Mouse (Mus musculus) G1E-ER4 (cell line): ENCODE results near the gene Snrpa1. TPM values are rescaled to one million over a fixed set of nuclear protein-coding genes. Genes with fewer than 3 reads are reported as not detected.

Experiments used
- GATA1 ChIP-seq: IDR thresholded peaks from one replicate; pipeline ENCODE4 v1.8.0; 2012; ENCODE audit warnings: low read length, inconsistent platforms
- polyA plus RNA-seq: library from polyadenylated mRNA; stranded (reverse); fragments of >175 nt; gene quantifications from 2 replicates; pipeline ENCODE4 v1.2.3, GENCODE M21; 2012

Gene Snrpa1
- polyA plus RNA-seq, 1 experiment: 114 TPM

DNA sequence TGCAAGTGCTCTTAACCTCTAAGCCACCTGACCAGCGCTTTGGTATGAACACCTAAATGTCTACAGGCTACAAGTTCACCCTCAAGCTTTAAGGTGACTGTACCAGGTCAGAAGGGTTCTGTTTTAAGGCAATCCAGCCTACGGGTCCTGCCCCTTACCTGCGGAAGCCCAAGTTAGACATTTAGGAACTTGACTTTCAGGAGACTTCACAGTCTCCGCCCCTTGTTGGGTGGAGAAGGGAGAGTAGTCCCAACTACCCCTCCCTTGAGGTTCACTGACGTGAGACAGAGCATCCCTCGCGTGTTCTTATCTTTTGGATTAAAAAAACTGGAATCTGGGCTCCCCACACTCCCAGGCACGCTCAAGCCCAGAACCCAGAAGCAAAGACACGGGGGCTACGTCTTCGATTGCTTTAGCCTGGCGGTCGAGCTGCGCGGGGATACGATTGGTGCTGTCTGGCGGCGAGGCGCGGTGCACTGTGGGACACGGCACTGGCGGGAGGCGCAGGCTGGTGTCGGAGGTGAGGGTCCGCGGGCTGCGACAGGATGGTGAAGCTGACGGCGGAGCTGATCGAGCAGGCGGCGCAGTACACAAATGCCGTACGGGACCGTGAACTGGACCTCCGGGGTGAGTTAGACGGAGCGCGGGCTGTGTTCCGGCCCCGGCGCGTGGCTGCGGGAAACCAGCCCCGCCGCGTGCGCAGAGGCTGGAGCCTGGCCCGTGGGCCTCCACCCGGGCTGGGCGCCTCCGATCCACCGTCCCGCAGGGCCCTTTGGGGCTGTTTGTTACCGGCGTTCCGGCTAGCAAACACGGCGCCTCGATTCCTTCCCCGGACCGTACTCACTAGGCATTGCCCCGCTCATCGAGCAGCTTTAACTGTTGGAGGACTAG, 1.5 kb downstream of the Snrpa1 start:
- no peak for TF ChIP-seq GATA1

DNA sequence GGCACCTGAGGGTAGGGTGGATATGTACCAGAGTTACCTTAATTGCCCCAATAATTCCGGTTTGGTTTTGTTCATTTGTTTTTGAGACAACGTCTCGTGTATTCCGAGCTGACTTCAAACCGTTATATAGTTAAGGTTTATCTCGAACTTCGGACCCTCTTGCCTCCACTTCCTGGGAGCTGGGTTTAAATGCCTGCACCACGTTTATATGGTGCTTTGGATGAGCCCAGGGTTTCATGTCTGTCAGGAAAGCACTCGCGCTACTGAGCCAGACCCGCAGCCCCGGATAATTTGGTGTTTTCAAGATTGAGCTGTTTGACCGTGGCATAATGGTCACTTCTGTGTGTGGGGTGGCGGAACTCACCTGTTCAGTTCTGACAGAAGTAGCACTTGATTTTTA, 2.3 kb downstream of the Snrpa1 start:
- no peak for TF ChIP-seq GATA1

DNA sequence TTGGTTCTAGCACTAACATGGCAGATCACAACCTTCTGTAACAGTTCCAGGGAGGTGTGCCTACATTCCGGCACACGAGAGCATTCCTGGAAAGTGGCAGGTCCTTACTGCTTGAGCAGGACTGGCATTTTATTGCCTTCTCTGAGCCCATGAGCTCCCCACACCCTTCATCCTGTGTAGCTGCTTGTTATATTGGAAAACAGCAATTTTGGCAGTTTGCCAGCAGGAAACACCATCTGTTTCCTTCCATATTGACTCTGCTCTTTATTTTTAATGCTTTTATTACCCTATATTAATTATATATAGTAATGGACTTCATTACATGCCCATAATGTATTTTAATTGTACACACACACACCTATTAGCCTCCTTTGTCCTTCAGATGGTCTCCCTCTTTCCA, 17.6 kb downstream of the Snrpa1 start:
- no peak for TF ChIP-seq GATA1

DNA sequence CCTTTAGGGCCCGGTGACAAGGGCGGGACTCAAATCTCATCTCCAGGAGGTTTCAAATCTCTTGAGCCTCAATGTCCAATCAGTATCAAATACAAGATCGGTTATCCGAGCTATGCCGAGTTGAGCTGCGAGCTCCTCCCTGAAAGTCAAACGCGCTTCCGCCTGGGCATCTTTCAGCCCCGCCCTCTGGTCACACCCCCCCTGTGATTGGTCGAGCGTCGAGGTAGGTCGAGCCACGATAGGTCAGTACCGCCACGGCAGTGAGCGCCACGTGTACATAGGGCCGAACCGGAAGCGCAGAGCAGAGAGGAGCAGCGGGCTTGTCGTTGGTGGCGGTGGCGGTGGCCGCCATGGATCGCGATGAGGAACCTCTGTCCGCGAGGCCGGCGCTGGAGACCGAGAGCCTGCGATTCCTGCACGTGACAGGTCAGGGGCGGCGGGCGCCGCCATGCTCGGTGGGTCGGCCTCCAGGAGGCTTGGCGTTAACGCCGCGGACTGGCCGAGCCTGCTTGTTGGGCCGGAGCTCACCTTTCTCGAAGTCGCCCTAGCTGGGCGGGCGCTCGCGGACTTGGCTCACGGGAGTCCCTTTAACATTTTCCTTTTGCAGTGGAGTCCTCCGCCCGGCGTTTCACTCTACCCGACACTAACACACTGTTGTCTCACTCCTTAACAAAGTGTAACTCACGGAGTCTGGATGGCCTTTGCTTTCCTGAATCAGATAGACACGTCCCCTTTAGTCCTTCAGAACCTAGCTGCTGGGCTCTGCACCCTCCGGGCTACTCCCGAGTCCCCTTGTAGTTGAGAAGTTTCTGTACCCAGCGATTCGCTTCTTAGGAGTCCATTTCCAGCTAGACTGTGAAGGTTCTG, 20.8 kb downstream of the Snrpa1 start, which contains the start of gene Selenos:
Selenos (plus strand) TSS at position 286 of the 867 bp plus-strand sequence.
- TF ChIP-seq GATA1: no peak

DNA sequence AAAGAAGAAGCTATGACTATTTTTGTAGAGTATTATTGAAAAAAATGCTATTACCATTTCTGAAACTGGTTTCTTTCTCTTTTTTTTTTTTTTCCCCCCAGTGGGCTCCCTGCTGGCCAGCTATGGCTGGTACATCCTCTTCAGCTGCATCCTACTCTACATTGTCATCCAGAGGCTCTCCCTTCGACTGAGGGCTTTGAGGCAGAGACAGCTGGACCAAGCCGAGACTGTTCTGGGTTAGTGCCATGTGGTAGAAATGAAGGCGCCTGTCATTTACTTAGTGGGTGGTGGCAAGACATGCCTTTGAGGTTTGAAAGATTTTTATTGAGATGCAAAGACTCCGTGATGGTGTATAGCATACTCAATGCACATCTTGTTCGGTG, 21.4 kb downstream of the Snrpa1 start:
- TF ChIP-seq GATA1: no peak

DNA sequence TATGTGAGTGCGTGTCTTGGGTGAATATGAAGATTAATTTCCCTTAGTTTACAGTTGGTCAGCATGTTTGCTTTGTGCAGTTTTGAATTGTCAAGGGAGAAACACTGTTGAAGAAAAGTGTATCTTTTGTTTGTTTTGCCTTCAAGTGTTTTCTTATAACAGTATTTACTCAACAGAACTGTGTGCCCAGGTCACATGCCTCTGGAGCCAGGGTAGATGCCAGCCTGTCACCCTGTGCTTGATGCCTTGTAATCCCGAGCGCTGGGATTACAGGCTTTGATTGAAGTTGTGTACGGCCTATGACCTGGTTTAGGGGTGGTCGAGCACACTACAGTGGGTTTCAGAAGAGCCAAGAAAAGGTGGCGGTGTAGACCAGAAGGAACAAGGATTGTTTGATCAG, 25.0 kb downstream of the Snrpa1 start:
- no peak for TF ChIP-seq GATA1

GRCm38 (mm10) chr7:66084546-66084945, 25.7 kb downstream of the Snrpa1 start:
- TF ChIP-seq GATA1: no peak

GRCm38 (mm10) chr7:66087652-66088051, 28.8 kb downstream of the Snrpa1 start:
- TF ChIP-seq GATA1: no peak

- no peak for TF ChIP-seq GATA1
Observed at GRCm38 (mm10) chr7:66088077-66088476, 29.3 kb downstream of the Snrpa1 start.

GRCm38 (mm10) chr7:66090676-66091190, 31.9 kb downstream of the Snrpa1 start:
- no peak for TF ChIP-seq GATA1

GRCm38 (mm10) chr7:66091553-66091952, 32.8 kb downstream of the Snrpa1 start:
- TF ChIP-seq GATA1: no peak

- TF ChIP-seq GATA1: no peak
Observed at GRCm38 (mm10) chr7:66092656-66093055, 33.9 kb downstream of the Snrpa1 start.

- TF ChIP-seq GATA1: no peak
Observed at GRCm38 (mm10) chr7:66094141-66094540, 35.3 kb downstream of the Snrpa1 start.

DNA sequence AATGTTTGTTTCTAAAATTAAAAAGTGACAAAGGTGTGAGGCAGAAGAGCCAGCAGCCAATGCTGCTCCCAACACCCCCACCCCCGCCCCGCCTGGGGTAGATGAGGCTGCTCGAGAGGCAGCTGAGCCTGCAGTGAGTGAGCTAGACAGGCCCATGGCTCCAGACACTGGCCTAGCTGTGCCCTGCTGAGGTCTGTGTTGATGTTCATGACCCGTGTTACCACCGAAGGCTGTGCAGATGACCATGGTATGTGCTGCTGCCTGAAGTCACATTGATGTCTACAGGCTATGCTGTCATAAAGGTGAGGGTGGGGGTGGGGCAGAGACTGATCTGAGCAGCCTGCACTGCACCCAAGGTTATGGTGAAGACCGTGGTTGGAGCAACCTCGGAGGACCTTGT, 40.0 kb downstream of the Snrpa1 start:
- TF ChIP-seq GATA1: no peak

DNA sequence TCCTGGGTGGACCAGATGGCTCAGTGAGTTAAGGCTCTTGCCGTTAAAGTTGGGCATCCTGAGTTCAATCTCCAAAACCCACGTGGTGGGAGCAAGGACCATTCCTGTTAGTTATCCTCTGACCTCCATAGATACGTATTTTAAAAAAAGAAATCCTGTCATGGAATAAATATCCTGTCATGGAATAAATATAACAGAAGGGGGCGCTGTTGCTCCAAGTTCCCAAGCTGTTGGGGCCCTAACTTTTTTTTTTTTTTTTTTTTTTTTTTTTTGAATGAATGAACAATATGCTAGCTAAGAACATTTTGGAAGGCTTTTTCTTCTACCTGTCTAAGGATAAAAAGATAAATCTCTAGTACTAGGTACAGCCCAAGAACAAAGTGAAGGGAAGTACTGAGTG, 43.1 kb downstream of the Snrpa1 start:
- TF ChIP-seq GATA1: no peak

- no peak for TF ChIP-seq GATA1
Observed at GRCm38 (mm10) chr7:66104531-66104930, 45.7 kb downstream of the Snrpa1 start.
